Mouse (Mus musculus): ENCODE results near the gene Itga6. TPM values are rescaled to one million over a fixed set of nuclear protein-coding genes. Genes with fewer than 3 reads are reported as not detected.

Gene Itga6
- polyA plus RNA-seq (2015; fragmentation: Nextera tagmentation; extraction: Ambion mirVana) = 48.5 and 52.8 TPM in 2 replicates

DNA sequence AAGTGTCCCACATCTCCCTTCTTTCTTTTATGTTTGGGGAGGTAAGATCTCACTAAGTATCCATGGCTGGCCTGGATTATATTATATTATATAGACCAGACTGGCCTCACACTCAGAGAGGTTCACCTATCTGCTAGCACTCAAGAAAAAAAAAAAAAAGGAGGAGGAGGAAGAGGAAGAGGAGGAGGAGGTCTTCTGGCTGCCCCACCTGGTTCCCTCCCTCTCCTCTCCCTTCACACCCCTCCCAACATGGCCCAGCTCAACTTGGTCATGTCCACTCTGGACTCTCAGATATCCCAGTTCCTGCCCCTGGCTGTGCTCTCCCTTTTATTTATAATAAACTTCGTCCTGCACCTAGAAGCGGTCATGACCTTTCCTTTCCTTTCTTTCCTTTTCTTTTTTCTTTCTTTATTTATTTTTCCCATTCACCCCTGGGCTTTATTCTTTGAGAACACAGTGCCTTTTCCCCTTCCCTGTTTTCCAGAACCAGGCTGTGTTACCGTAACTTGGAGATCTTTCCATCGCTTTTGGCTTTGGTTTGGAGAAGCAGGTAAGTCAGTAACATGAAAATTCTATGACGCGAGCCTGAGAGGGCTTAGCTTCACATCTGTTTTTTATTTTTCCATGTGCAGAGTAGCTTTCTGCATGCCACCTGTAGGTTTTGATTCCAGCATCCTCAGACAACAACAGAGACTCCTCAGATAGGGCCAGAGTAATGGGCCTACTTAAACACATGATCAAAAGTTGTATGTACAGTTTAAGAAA, at the start of gene Itga6:
TSS of gene Itga6 (plus strand) at position 7 of the 765 bp plus-strand sequence.
- Histone ChIP-seq H3K4me3 (no peak within 1 kb of the TSS), H3K9me3 (replicated peaks) (no peaks in the 10 kb centered on the region), H3K4me1 (replicated peaks) (peaks cover 33% of the 10 kb centered on the region), H3K36me3 (no peaks in the 10 kb centered on the region), H3K27ac (peak within 1 kb of the TSS; percentile 54), H3K4me2 (no peak within 1 kb of the TSS), H3K27me3 (no peaks in the 10 kb centered on the region), H3K9ac (no peak within 1 kb of the TSS)
- no peak for ATAC-seq (replicated peaks; ENCODE audit: insufficient number of reproducible peaks, insufficient read depth, low FRiP score, low read depth)
- WGBS = 82% methylated on average over 6 of the region's 6 CpGs

DNA sequence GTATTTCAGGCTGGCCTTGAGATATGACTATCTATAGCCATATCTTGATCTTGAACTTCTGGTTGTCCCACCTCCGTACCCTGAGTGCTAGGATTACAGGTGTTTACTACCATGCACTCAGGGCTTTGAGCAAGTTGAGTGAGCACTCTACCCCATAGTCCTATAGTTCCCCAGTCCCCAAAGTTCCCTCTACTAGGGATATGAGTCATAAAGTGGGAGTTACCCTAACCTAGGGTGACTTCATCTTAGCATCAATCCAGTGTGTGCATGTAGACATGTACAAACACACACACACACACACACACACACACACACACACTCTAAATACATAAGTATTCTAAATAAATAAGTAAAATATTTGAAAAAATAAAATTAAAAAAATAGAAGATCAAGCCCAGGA, 48.6 kb upstream of the Itga6 start:
- no peak overlapping the region for H3K9ac ChIP-seq
- ATAC-seq (replicated peaks; ENCODE audit: insufficient number of reproducible peaks, insufficient read depth, low FRiP score, low read depth) = no peak
- 94% methylated on average over 1 of the region's 1 CpGs for WGBS

DNA sequence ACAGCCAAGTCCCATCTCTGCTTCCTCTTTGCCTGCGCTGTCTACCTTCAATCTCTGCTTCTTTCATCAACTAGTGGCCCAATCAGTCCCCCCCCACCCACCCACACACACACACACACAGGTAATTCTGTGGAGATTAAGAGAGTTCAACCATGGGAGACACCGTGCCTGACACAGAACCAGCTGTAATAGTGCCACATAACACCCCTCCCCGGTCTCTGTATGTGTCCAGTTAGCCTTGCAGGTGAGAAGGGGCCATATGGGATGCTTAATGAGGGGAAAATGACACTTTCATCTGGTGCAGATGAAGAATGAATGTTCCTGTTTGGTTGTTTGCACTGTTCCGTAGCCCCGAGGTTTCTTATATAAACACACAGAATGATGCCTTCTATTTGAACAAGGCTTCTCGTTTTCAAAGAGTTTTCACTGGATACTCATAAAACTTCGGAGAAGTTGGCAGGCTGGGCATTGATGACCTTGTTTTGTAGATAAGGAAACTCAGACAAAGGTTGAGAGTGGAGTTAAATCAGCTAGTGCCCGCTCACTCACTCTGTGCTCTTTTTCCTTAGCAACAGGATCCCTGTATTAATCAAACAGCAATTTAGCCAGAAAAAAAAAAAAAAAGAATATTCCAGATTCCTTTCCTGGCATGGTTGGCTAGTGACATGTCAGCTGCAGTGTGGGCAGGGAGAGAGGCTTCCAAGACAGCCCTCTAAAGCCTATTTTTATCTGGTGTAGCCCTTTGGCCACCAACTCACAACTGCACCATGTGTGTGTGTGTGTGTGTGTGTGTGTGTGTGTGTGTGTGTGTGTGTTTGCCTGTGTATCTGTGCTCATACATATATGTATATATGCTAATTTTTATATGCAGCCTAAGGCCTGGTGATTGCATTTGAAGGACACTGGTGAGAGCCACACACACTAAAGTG, 47.7 kb upstream of the Itga6 start:
- Histone ChIP-seq H3K4me2 (no peak overlapping the region), H3K4me1 (replicated peaks) (peaks cover 7% of the 10 kb centered on the region), H3K9me3 (replicated peaks) (no peaks in the 10 kb centered on the region), H3K27me3 (no peaks in the 10 kb centered on the region), H3K27ac (no peak overlapping the region), H3K4me3 (no peak overlapping the region), H3K36me3 (no peaks in the 10 kb centered on the region), H3K9ac (no peak overlapping the region)
- no peak for ATAC-seq (replicated peaks; ENCODE audit: insufficient number of reproducible peaks, insufficient read depth, low FRiP score, low read depth)
- 62% methylated on average over 8 of the region's 8 CpGs for WGBS

More for the DNA sequence above, 48.6 kb upstream of the Itga6 start:
- Histone ChIP-seq H3K4me1 (replicated peaks) (peaks cover 7% of the 10 kb centered on the region), H3K27me3 (no peaks in the 10 kb centered on the region), H3K36me3 (no peaks in the 10 kb centered on the region), H3K9me3 (replicated peaks) (no peaks in the 10 kb centered on the region), H3K4me2 (no peak overlapping the region), H3K27ac (no peak overlapping the region), H3K4me3 (no peak overlapping the region)

DNA sequence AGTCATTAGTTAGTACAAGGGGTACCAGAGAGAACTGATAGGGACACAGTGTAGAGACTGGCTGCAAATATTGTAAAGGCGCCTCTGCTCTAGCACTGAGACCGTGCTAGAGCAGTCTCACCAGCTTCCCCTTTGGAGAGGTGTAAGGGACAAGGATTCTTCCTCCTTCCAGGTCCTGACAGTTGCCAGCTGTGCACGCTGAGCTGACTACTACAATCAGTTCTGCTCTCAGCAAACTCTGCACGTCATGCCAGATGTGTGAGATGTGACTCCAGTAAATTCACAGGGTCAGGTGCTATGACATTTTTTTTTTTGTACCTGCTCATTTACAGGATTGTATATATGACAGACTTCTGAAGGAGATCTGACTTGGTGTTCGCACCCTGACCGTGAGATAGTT, 47.0 kb upstream of the Itga6 start:
- H3K4me1 ChIP-seq (replicated peaks) = peaks cover 7% of the 10 kb centered on the region
- no peak overlapping the region for H3K27ac ChIP-seq
- WGBS = 67% methylated on average over 6 of the region's 6 CpGs
- H3K9ac ChIP-seq = no peak overlapping the region
- no peaks in the 10 kb centered on the region for H3K36me3 ChIP-seq
- ATAC-seq (replicated peaks; ENCODE audit: insufficient number of reproducible peaks, insufficient read depth, low FRiP score, low read depth) = no peak
- H3K4me2 ChIP-seq = no peak overlapping the region
- no peak overlapping the region for H3K4me3 ChIP-seq
- H3K27me3 ChIP-seq = no peaks in the 10 kb centered on the region
- H3K9me3 ChIP-seq (replicated peaks) = no peaks in the 10 kb centered on the region

DNA sequence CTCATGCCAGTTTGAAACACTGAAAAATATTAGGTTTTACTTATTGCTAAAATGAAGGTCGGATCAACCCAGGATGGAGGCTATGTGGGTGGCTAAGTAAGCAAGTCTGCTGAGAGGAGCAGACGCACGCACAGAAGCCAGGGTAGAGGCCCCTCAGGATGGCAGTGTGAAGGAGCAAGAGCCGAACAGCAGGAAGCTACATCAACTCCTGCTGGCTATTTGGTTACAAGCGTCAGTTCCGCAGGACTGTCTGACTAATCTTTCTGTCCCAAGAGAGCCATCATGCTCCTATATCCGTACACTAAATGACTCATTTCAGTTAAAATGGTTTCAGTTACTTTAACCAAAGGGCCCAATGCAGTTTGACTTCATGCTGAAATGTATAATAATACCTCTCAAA, 46.5 kb upstream of the Itga6 start:
- Histone ChIP-seq H3K27me3 (no peaks in the 10 kb centered on the region), H3K4me3 (no peak overlapping the region), H3K9ac (no peak overlapping the region), H3K36me3 (no peaks in the 10 kb centered on the region), H3K4me1 (replicated peaks) (peaks cover 7% of the 10 kb centered on the region), H3K4me2 (no peak overlapping the region), H3K27ac (0 out of 2 replicates have a peak overlapping the region, but pooled peaks have one; percentile 1), H3K9me3 (replicated peaks) (no peaks in the 10 kb centered on the region)
- ATAC-seq (replicated peaks; ENCODE audit: insufficient number of reproducible peaks, insufficient read depth, low FRiP score, low read depth) = no peak
- 54% methylated on average over 7 of the region's 7 CpGs for WGBS

DNA sequence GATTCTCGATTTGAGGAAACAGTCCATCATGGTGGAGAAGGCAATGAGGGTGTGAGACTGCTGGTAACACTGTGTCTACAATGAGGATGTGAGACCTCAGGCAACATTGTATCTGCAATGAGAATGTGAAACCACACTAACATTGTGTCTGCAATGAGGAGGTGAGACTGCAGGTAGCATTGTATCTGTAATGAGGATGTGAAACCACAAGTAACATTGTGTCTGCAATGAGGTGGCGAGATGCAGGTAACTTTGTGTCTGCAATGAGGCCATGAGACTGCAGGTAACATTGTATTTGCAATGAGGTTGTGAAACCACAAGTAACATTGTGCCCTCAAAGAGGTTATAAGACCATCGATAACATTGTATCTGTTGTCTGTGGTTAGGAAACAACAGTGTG, 44.1 kb upstream of the Itga6 start:
- no peak for ATAC-seq (replicated peaks; ENCODE audit: insufficient number of reproducible peaks, insufficient read depth, low FRiP score, low read depth)
- H3K4me3 ChIP-seq = no peak overlapping the region
- H3K4me1 ChIP-seq (replicated peaks) = peaks cover 7% of the 10 kb centered on the region
- H3K9me3 ChIP-seq (replicated peaks) = no peaks in the 10 kb centered on the region
- 89% methylated on average over 3 of the region's 3 CpGs for WGBS
- no peak overlapping the region for H3K9ac ChIP-seq
- H3K36me3 ChIP-seq = no peaks in the 10 kb centered on the region
- no peaks in the 10 kb centered on the region for H3K27me3 ChIP-seq
- no peak overlapping the region for H3K27ac ChIP-seq
- no peak overlapping the region for H3K4me2 ChIP-seq

DNA sequence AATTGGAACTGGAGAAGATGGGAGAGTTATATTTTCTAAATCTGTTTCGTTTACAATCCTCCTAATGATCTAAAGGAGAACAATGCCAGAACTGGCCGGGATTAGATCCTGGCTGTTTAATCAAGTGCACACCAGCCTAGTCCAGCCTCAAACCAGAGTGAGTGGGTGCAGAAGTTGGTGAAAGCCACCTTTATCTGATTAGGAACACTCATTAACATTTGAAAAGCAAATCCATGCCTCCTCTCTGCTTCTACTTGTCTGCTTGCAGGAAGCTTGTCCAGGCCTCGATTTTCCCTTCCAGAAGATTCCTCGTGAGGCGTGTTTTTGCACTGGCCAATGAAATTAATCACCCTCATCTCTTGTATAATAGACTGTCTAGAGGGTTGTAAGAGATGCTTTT, 41.1 kb upstream of the Itga6 start:
- Histone ChIP-seq H3K4me3 (no peak overlapping the region), H3K9me3 (replicated peaks) (no peaks in the 10 kb centered on the region), H3K4me1 (replicated peaks) (no peaks in the 10 kb centered on the region), H3K4me2 (no peak overlapping the region), H3K27ac (no peak overlapping the region), H3K9ac (no peak overlapping the region), H3K36me3 (no peaks in the 10 kb centered on the region), H3K27me3 (no peaks in the 10 kb centered on the region)
- ATAC-seq (replicated peaks; ENCODE audit: insufficient number of reproducible peaks, insufficient read depth, low FRiP score, low read depth) = no peak
- 71% methylated on average over 5 of the region's 5 CpGs for WGBS

DNA sequence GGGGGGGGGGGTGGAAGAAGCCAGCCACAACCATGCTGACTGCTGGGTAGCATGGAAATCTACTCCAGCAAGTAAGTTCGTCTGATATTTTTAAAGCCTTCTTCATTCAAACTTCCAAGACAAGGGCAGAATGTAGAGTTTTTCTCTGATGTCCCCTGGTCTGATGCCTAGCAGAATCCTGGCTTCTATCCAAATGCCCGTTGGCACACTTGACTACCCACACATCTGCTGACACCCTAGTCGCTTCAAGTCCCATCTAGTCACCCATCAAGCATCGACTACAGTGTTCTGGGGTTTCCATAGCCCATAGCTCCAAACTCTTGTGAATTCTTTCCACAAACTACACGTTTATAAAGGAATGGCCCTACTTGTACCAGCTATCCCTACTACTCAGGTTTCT, 36.5 kb upstream of the Itga6 start:
- Histone ChIP-seq H3K27me3 (no peaks in the 10 kb centered on the region), H3K4me2 (no peak overlapping the region), H3K4me3 (no peak overlapping the region), H3K4me1 (replicated peaks) (no peaks in the 10 kb centered on the region), H3K36me3 (no peaks in the 10 kb centered on the region), H3K9ac (no peak overlapping the region), H3K27ac (no peak overlapping the region), H3K9me3 (replicated peaks) (no peaks in the 10 kb centered on the region)
- ATAC-seq (replicated peaks; ENCODE audit: insufficient number of reproducible peaks, insufficient read depth, low FRiP score, low read depth) = no peak
- WGBS = 64% methylated on average over 5 of the region's 5 CpGs

DNA sequence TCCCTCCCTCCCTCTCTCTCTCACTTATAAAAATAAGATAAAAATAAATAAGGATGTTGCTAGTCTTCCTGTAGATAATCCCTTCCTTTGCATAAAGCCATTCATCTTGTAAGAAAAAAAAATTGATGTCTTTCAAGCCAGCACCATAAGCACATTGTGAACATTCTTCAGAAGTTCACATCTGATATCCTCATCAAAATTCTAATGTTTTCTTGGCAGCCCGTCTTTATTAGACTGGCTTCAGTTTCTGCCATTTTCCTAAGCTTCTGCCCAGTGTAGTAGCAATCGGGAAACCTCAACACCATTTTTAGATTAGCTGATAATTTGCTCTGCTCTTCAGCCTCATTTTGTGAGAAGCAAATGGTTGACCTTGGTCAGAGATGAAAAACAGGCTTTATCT, 33.8 kb upstream of the Itga6 start:
- WGBS = 30% methylated on average over 2 of the region's 2 CpGs
- H3K9ac ChIP-seq = no peak overlapping the region
- H3K4me1 ChIP-seq (replicated peaks) = no peaks in the 10 kb centered on the region
- H3K27ac ChIP-seq = no peak overlapping the region
- H3K27me3 ChIP-seq = no peaks in the 10 kb centered on the region
- H3K36me3 ChIP-seq = no peaks in the 10 kb centered on the region
- no peaks in the 10 kb centered on the region for H3K9me3 ChIP-seq (replicated peaks)
- H3K4me3 ChIP-seq = no peak overlapping the region
- no peak for ATAC-seq (replicated peaks; ENCODE audit: insufficient number of reproducible peaks, insufficient read depth, low FRiP score, low read depth)
- no peak overlapping the region for H3K4me2 ChIP-seq

DNA sequence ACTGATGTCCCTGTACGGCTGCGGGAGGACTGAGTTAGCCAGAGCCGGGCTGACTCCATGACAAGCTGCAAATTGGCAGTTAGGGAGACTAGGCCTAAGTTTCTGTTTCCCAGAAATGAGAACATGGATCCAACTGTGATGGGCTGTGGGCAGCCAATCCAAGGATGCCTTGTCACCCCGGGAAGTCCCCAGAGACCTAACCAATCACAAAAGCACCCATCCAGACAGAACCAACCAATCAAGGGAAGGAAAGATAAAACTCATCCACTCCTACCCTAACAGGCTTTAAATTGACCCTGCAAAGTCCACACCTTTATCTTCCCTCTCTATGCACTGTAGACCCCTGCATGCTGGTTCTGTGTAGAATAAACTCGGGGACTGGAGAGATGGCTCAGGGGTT, 31.0 kb upstream of the Itga6 start:
- no peak for ATAC-seq (replicated peaks; ENCODE audit: insufficient number of reproducible peaks, insufficient read depth, low FRiP score, low read depth)
- H3K4me2 ChIP-seq = no peak overlapping the region
- no peak overlapping the region for H3K27ac ChIP-seq
- H3K9ac ChIP-seq = no peak overlapping the region
- H3K27me3 ChIP-seq = no peaks in the 10 kb centered on the region
- H3K4me1 ChIP-seq (replicated peaks) = peaks cover 2% of the 10 kb centered on the region; the same call in 1 of the 2 replicates
- WGBS = 92% methylated on average over 5 of the region's 5 CpGs
- no peaks in the 10 kb centered on the region for H3K9me3 ChIP-seq (replicated peaks)
- H3K4me3 ChIP-seq = no peak overlapping the region
- no peaks in the 10 kb centered on the region for H3K36me3 ChIP-seq

DNA sequence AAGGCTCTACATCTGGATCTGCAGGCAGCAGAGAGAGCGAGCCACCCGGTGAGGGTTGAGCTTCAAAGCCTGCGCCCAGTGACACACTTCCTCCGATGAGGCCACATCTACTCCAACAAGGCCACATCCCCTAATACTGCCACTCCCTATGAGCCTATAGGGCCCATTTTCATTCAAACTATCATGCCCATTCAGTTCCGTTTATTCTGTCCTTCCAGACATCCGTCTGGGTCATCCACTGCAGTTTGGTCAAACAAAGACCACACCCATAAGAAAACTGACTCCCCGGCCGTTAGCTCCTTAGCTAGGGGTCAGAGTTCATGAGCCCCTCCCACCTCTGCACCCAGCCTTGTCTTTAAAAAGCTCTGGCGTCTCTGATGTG, 26.4 kb upstream of the Itga6 start:
- Histone ChIP-seq H3K27ac (no peak overlapping the region), H3K27me3 (no peaks in the 10 kb centered on the region), H3K4me2 (no peak overlapping the region), H3K36me3 (no peaks in the 10 kb centered on the region), H3K4me3 (no peak overlapping the region), H3K4me1 (replicated peaks) (peaks cover 5% of the 10 kb centered on the region; the same call in 1 of the 2 replicates), H3K9me3 (replicated peaks) (no peaks in the 10 kb centered on the region), H3K9ac (no peak overlapping the region)
- no peak for ATAC-seq (replicated peaks; ENCODE audit: insufficient number of reproducible peaks, insufficient read depth, low FRiP score, low read depth)
- WGBS = 54% methylated on average over 9 of the region's 9 CpGs

Data from heart, embryonic 15.5 days (tissue).